Mouse (Mus musculus) forebrain, embryonic 12.5 days (tissue): ENCODE data around the gene Hes1. TPM values are rescaled to one million over a fixed set of nuclear protein-coding genes. Genes with fewer than 3 reads are reported as not detected.

ENCODE experiments used
- ATAC-seq: fragments of 200-750 bp; cut with Nextera tagmentation; 2 replicates; pipeline ENCODE4 v1.8.0; 2017; ENCODE audit warnings: moderate TSS enrichment; ENCODE audit not compliant: low FRiP score
- H3K27ac ChIP-seq: fragments of 300-500 bp; sonication (generic); 2 replicates; pipeline ENCODE4 v1.5.1; 2016; ENCODE audit warnings: mild to moderate bottlenecking
- H3K27me3 ChIP-seq: fragments of 300-500 bp; sonication (generic); 2 replicates; pipeline ENCODE4 v1.6.1; 2016; ENCODE audit warnings: mild to moderate bottlenecking
- H3K36me3 ChIP-seq: fragments of 300-500 bp; sonication (generic); replicated peaks from 2 replicates; pipeline ENCODE4 v1.6.1; 2016; ENCODE audit warnings: mild to moderate bottlenecking
- H3K4me1 ChIP-seq: fragments of 300-500 bp; sonication (generic); 2 replicates; pipeline ENCODE4 v1.6.1; 2016
- H3K4me2 ChIP-seq: fragments of 300-500 bp; sonication (generic); 2 replicates; pipeline ENCODE4 v1.6.1; 2016; ENCODE audit warnings: mild to moderate bottlenecking, moderate library complexity
- H3K4me3 ChIP-seq: fragments of 300-500 bp; sonication (generic); replicated peaks from 2 replicates; pipeline ENCODE4 v1.5.1; 2016; ENCODE audit warnings: mild to moderate bottlenecking
- H3K9ac ChIP-seq: fragments of 300-500 bp; sonication (generic); 2 replicates; pipeline ENCODE4 v1.6.1; 2016; ENCODE audit warnings: mild to moderate bottlenecking
- H3K9me3 ChIP-seq: fragments of 300-500 bp; sonication (generic); 2 replicates; pipeline ENCODE4 v1.6.1; 2016
- WGBS: fragments of 180-500 bp; shearing (Covaris S2); methylation state at CpG from one replicate; pipeline ENCODE4 v1.1.7; 2016; 5-methylcytosine and 5-hydroxymethylcytosine counted together
- polyA plus RNA-seq: library from polyadenylated mRNA; unstranded; fragments of >200 nt; fragmentation: Nextera tagmentation; extraction: Ambion mirVana; gene quantifications from 2 replicates; pipeline ENCODE4 v1.2.1, GENCODE M21; 2016

Hes1 gene
- polyA plus RNA-seq, 1 experiment from 2014 or later, result 62.6 TPM

GRCm38 (mm10) chr16:30113170-30113569, 49.0 kb downstream of the Hes1 start:
- Histone ChIP-seq H3K36me3 (no peaks in the 10 kb centered on the region), H3K27ac (no peak overlapping the region), H3K9ac (no peak overlapping the region), H3K4me2 (no peak overlapping the region), H3K9me3 (peaks cover 8% of the 10 kb centered on the region), H3K4me3 (no peak overlapping the region), H3K4me1 (no peaks in the 10 kb centered on the region), H3K27me3 (peaks cover 38% of the 10 kb centered on the region)
- 52% methylated on average over 3 of the region's 3 CpGs for WGBS
- no peak for ATAC-seq

GRCm38 (mm10) chr16:30113800-30114199, 49.6 kb downstream of the Hes1 start:
- Histone ChIP-seq H3K4me1 (no peaks in the 10 kb centered on the region), H3K27me3 (peaks cover 41% of the 10 kb centered on the region), H3K9me3 (peaks cover 8% of the 10 kb centered on the region), H3K27ac (no peak overlapping the region), H3K4me2 (no peak overlapping the region), H3K9ac (no peak overlapping the region), H3K36me3 (no peaks in the 10 kb centered on the region), H3K4me3 (no peak overlapping the region)
- no peak for ATAC-seq
- WGBS, result 86% methylated on average over 8 of the region's 8 CpGs

- H3K4me2 ChIP-seq, result no peak overlapping the region
- H3K9ac ChIP-seq, result no peak overlapping the region
- ATAC-seq, result no peak
- no peak overlapping the region for H3K27ac ChIP-seq
- peaks cover 47% of the 10 kb centered on the region for H3K27me3 ChIP-seq
- peaks cover 8% of the 10 kb centered on the region for H3K9me3 ChIP-seq
- no peaks in the 10 kb centered on the region for H3K36me3 ChIP-seq
- H3K4me1 ChIP-seq, result no peaks in the 10 kb centered on the region
- H3K4me3 ChIP-seq, result no peak overlapping the region
- WGBS, result 95% methylated on average over 1 of the region's 1 CpGs
Observed at GRCm38 (mm10) chr16:30114451-30114850, 50.3 kb downstream of the Hes1 start.

Other genes with a start within 250 kb of the Hes1 start
- not detected in 2 replicates for gene Cpn2, start 203.1 kb downstream of the Hes1 start, polyA plus RNA-seq
- gene Lrrc15, start 218.9 kb downstream of the Hes1 start, polyA plus RNA-seq, result 0.46 and 0.57 TPM in 2 replicates
- 0.74 and 0.91 TPM in 2 replicates for gene Gp5, start 246.4 kb downstream of the Hes1 start, polyA plus RNA-seq